Comparison of ENCODE assay signal across 20 mouse cellular contexts in the genomic region with DNA sequence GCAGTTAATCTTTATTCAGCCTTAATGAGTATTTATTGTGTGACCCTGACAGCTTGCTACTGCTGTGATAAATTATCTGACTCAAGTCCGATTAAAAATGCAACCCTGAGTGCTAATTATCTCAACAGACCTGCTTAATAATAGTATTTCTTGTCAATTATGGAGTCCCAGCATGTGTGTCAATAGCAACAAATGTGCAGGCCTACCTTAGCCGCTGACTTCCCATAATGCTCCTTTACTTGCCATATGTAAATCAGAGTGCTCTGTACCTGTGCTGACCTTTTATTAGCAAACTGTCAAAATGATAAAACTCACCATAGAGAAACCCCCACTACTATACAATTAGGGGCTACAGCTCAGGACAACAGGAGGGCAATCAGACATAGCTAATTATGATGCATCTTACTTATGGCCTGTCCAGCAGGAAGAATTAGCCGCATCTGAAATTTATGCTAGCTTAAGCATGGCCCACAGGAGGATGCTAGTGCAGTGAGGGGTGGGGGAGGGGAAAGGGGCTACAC.
DNase-seq lines count a peak whose midpoint lies in the region; ATAC-seq and TF ChIP-seq lines count a peak whose summit lies in the region.
"Had no signal": no experiment of that assay in that cellular context is flagged by ENCODE, and none has a peak within 500 bp of the region (broad histone marks: within the 10 kb centered on the region; RNA-seq: fewer than 3 reads in every experiment).

No protein-coding gene starts in this region.

- H3K27me3 ChIP-seq in forebrain, embryonic 11.5 days (ENCODE audit: control insufficient read depth, insufficient read depth, low read length): peaks cover 29% of the 10 kb centered on the region
- peaks cover 73% of the 10 kb centered on the region for H3K27me3 ChIP-seq in forebrain, embryonic 10.5 days (ENCODE audit: poor library complexity, severe bottlenecking)
- H3K27me3 ChIP-seq in hindbrain, embryonic 12.5 days: no peaks in the 10 kb centered on the region
- no peaks in the 10 kb centered on the region for H3K27me3 ChIP-seq in midbrain, embryonic 16.5 days (ENCODE audit: control insufficient read depth, insufficient read depth, low read depth, low read length)
- H3K27me3 ChIP-seq in liver, embryonic 11.5 days (replicated peaks; ENCODE audit: control insufficient read depth, insufficient read depth, low read length): no peaks in the 10 kb centered on the region
- H3K27me3 ChIP-seq: embryonic facial prominence, embryonic 13.5 days had no signal

- no peak overlapping the region for H3K9ac ChIP-seq in forebrain, embryonic 11.5 days (ENCODE audit: low read length)
- no peak overlapping the region for H3K9ac ChIP-seq in hindbrain, embryonic 12.5 days
- H3K9ac ChIP-seq in midbrain, embryonic 16.5 days (ENCODE audit: low read depth, low read length): no peak overlapping the region
- H3K9ac ChIP-seq in liver, embryonic 11.5 days (ENCODE audit: low read depth, low read length): no peak overlapping the region
- H3K9ac ChIP-seq: embryonic facial prominence, embryonic 13.5 days; kidney, embryonic 15.5 days had no signal

- ATAC-seq in forebrain, embryonic 11.5 days (replicated peaks; ENCODE audit: low FRiP score): peak; percentile 56; the same call in 1 of the 2 replicates
- ATAC-seq in hindbrain, embryonic 12.5 days (ENCODE audit: low FRiP score): peak; percentile 69
- no peak for ATAC-seq in midbrain, embryonic 16.5 days
- no peak for ATAC-seq in liver, embryonic 11.5 days (replicated peaks; ENCODE audit: low FRiP score)
- ATAC-seq in inflammation-experienced regulatory T-cells, adult 6 months: no peak
- ATAC-seq: intestine, embryonic 16.5 days had no signal

- no peak for TF ChIP-seq CTCF in brain, embryonic 14.5 days (IDR thresholded peaks at IDR 0.05; ENCODE audit: borderline replicate concordance, extremely low read depth, insufficient read depth, insufficient read length)

- H3K4me3 ChIP-seq in forebrain, embryonic 11.5 days (ENCODE audit: low read depth, low read length): no peak overlapping the region
- no peak overlapping the region for H3K4me3 ChIP-seq in forebrain, embryonic 10.5 days
- no peak overlapping the region for H3K4me3 ChIP-seq in hindbrain, embryonic 12.5 days
- H3K4me3 ChIP-seq in midbrain, embryonic 16.5 days (ENCODE audit: low read depth, low read length): no peak overlapping the region
- H3K4me3 ChIP-seq in liver, embryonic 11.5 days (ENCODE audit: low read depth, low read length): no peak overlapping the region
- H3K4me3 ChIP-seq: embryonic facial prominence, embryonic 13.5 days; heart, adult 2 months; kidney, embryonic 15.5 days; limb, embryonic 10.5 days had no signal

- no peak for TF ChIP-seq POLR2A in brain, embryonic 14.5 days (IDR thresholded peaks at IDR 0.05; ENCODE audit: borderline replicate concordance, extremely low read depth, insufficient read depth, insufficient read length, poor library complexity, severe bottlenecking)

- no peaks in the 10 kb centered on the region for H3K9me3 ChIP-seq in forebrain, embryonic 11.5 days (ENCODE audit: control insufficient read depth, low read length)
- H3K9me3 ChIP-seq in forebrain, embryonic 10.5 days: no peaks in the 10 kb centered on the region
- H3K9me3 ChIP-seq in hindbrain, embryonic 12.5 days (replicated peaks): no peaks in the 10 kb centered on the region
- H3K9me3 ChIP-seq in midbrain, embryonic 16.5 days (replicated peaks; ENCODE audit: control insufficient read depth, low read length, poor library complexity, severe bottlenecking): no peaks in the 10 kb centered on the region
- no peaks in the 10 kb centered on the region for H3K9me3 ChIP-seq in liver, embryonic 11.5 days (ENCODE audit: control insufficient read depth, low read length)
- H3K9me3 ChIP-seq: embryonic facial prominence, embryonic 13.5 days; kidney, embryonic 15.5 days; limb, embryonic 10.5 days had no signal

- H3K4me1 ChIP-seq in forebrain, embryonic 11.5 days (replicated peaks; ENCODE audit: control insufficient read depth, insufficient read depth, low read length): peaks cover 8% of the 10 kb centered on the region; the same call in 1 of the 2 replicates
- peaks cover 69% of the 10 kb centered on the region for H3K4me1 ChIP-seq in forebrain, embryonic 10.5 days
- peaks cover 65% of the 10 kb centered on the region for H3K4me1 ChIP-seq in hindbrain, embryonic 12.5 days
- H3K4me1 ChIP-seq in midbrain, embryonic 16.5 days (ENCODE audit: control insufficient read depth, insufficient read depth, low read length): peaks cover 45% of the 10 kb centered on the region
- H3K4me1 ChIP-seq in liver, embryonic 11.5 days (replicated peaks; ENCODE audit: control insufficient read depth, insufficient read depth, low read length): no peaks in the 10 kb centered on the region

- H3K27ac ChIP-seq in forebrain, embryonic 11.5 days (ENCODE audit: low read depth, low read length): no peak overlapping the region
- H3K27ac ChIP-seq in forebrain, embryonic 10.5 days: no peak overlapping the region
- no peak overlapping the region; the same call in 1 of the 2 replicates for H3K27ac ChIP-seq in hindbrain, embryonic 12.5 days
- H3K27ac ChIP-seq in midbrain, embryonic 16.5 days (ENCODE audit: low read length): peak overlapping the region; percentile 42; the same call in 1 of the 2 replicates
- H3K27ac ChIP-seq in liver, embryonic 11.5 days (ENCODE audit: low read depth, low read length): no peak overlapping the region
- H3K27ac ChIP-seq: embryonic facial prominence, embryonic 13.5 days; heart, adult 2 months; kidney, embryonic 15.5 days had no signal

- no peak for DNase-seq in forebrain, embryonic 11.5 days (ENCODE audit: low spot score)
- DNase-seq in forebrain, embryonic 10.5 days (ENCODE audit: extremely low spot score, low spot score): no peak
- DNase-seq in brain, embryonic 14.5 days (ENCODE audit: low read depth): peak; percentile 89
- no peak for DNase-seq in liver, embryonic 11.5 days (ENCODE audit: low spot score)
- no peak for DNase-seq in spleen, postnatal 4 days (ENCODE audit: low spot score in 2 of 2)
- DNase-seq: adrenal gland, postnatal 14 days; cerebellum, adult 11-12 months; cerebellum, postnatal 14 days; gastrocnemius, postnatal 14 days; heart, adult 2 months; heart, postnatal 36 days; lung, adult 18-20 months; right cerebral cortex, postnatal 25 days had no signal

- WGBS in forebrain, embryonic 11.5 days: 46% methylated on average over 3 of the region's 3 CpGs
- WGBS in forebrain, embryonic 10.5 days: 72% methylated on average over 3 of the region's 3 CpGs
- 44% methylated on average over 3 of the region's 3 CpGs for WGBS in hindbrain, embryonic 12.5 days
- WGBS in midbrain, embryonic 16.5 days: 28% methylated on average over 3 of the region's 3 CpGs
- 78% methylated on average over 3 of the region's 3 CpGs for WGBS in liver, embryonic 11.5 days

- no peaks in the 10 kb centered on the region for H3K36me3 ChIP-seq in forebrain, embryonic 11.5 days (ENCODE audit: control insufficient read depth, insufficient read depth, low read length)
- H3K36me3 ChIP-seq in forebrain, embryonic 10.5 days (replicated peaks): no peaks in the 10 kb centered on the region
- no peaks in the 10 kb centered on the region for H3K36me3 ChIP-seq in hindbrain, embryonic 12.5 days
- H3K36me3 ChIP-seq in midbrain, embryonic 16.5 days (ENCODE audit: control insufficient read depth, insufficient read depth, low read length): no peaks in the 10 kb centered on the region
- H3K36me3 ChIP-seq in liver, embryonic 11.5 days (ENCODE audit: control insufficient read depth, insufficient read depth, low read length): no peaks in the 10 kb centered on the region
- H3K36me3 ChIP-seq: embryonic facial prominence, embryonic 13.5 days; kidney, embryonic 15.5 days; limb, embryonic 10.5 days had no signal

- no peak overlapping the region for H3K4me2 ChIP-seq in forebrain, embryonic 11.5 days (ENCODE audit: low read depth, low read length, severe bottlenecking)
- no peak overlapping the region for H3K4me2 ChIP-seq in hindbrain, embryonic 12.5 days (replicated peaks)
- no peak overlapping the region for H3K4me2 ChIP-seq in midbrain, embryonic 16.5 days (ENCODE audit: low read length)
- H3K4me2 ChIP-seq in liver, embryonic 11.5 days: no peak overlapping the region
- H3K4me2 ChIP-seq: embryonic facial prominence, embryonic 13.5 days; kidney, embryonic 15.5 days had no signal

Comparison
In these comparisons a context has a peak if more than half of its experiments do, and no peak if none do; other contexts are left out.
1. ATAC-seq: peak in forebrain, embryonic 11.5 days (single experiment) and hindbrain, embryonic 12.5 days (single experiment); none in midbrain, embryonic 16.5 days (single experiment), liver, embryonic 11.5 days (single experiment) and inflammation-experienced regulatory T-cells, adult 6 months (single experiment).